Mouse (Mus musculus): ENCODE results near the gene Cyp1b1.

Gene Cyp1b1

DNA sequence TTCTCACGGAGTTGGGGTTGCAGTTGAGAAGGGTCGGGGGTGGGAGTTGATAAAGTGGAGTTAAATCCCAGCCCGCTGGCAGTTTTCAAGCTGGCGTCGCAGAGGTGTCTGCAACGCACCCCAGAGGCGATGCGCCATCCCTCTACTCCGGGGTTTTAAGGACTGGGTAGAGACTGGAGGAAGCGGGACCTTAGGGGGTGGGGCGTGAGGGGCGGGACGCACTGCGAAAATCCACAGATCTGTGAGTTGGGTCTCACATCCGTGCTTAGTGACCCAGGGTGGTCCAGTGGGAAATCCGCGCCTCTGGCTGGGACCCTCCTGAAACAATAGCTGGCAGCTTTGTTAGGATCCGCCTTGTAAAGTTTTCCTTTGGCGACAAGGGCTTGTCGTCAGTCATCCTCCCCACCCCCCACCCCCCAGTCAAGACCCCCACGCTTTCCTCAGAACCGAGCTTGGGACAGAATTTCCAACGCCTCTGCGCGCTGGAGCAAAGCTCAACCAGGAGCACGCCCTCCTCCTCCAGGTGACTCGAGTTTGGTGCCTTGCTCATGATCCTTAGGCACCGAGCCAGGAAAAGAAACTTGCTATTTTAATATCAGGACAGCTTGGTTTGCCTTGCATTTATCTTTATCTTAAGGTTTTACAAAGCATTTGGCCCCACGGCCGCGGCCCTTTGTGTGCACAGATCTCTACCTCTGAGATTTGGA lies at the start of gene Cyp1b1:
Gene Cyp1b1 (minus strand): TSS at position 131 of the 707 bp plus-strand sequence.
- DNase-seq: no peak

GRCm38 (mm10) chr17:79761841-79762240 lies 47.0 kb upstream of the Cyp1b1 start:
- no peak for DNase-seq

- no peak for DNase-seq
These were observed 39.0 kb upstream of the Cyp1b1 start for GRCm38 (mm10) chr17:79753831-79754230.

GRCm38 (mm10) chr17:79752836-79753235 lies 38.0 kb upstream of the Cyp1b1 start:
- no peak for DNase-seq

- no peak for DNase-seq
These were observed 36.9 kb upstream of the Cyp1b1 start for GRCm38 (mm10) chr17:79751661-79752191.

DNA sequence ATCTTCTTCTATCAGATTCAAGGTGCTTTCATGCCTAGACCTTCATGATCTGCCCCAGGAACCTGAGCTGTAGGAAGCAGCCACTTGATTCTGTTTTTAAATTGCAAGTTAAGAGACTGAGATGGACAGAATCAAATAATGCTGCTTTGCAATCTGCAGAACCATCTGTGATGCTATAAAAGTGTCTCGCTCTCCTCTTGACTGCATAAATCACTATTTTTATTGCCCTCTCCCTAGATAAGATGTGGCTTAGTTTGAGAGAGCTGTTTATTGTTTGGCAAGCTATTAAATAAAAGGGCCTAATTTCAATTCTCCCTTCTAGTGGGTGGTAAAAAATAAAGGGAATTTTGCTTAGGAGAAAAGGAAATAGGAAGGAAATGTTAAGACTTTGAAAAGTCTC lies 34.8 kb upstream of the Cyp1b1 start:
- no peak for DNase-seq

DNA sequence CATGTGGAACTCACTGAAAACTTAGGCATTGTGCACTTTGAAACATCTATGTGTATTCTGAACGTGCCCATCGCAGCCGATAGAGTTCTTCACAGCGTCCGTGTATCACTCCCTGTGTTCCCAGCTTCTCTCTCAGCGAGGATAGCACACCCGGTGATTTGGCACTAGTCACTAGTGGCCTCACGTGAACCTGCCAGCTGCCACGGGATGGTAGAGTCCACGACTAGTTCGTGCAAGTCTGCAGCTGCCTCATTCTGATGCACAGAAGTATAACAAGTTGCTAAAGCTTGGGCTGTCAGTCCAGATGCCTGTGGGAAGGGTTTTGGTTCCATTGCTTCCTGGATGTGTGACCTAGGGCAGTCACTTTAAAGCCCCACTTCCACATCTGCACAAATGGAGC lies 32.1 kb upstream of the Cyp1b1 start:
- no peak for DNase-seq

GRCm38 (mm10) chr17:79746146-79746591 lies 31.3 kb upstream of the Cyp1b1 start:
- no peak for DNase-seq

GRCm38 (mm10) chr17:79745051-79745731 lies 30.3 kb upstream of the Cyp1b1 start:
- no peak for DNase-seq

DNA sequence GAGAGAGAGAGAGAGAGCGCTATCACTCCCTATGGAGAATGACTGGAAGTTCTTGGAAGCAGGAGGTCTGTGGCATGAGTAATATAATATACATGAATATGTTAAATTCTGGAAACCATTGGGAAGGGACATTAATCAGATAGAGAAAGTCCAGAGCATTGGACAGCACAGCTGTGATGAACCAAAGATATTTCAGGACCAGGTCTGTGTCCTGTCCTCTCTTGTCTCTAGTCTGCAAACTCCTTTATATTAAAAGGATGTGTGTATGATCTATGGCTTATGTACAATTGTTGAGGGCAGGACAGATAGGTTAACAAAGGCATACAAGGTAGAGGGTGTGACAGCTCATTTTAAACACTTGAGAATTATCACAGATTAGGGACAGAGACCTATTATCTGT lies 28.6 kb upstream of the Cyp1b1 start:
- no peak for DNase-seq

GRCm38 (mm10) chr17:79742635-79743034 lies 27.8 kb upstream of the Cyp1b1 start:
- DNase-seq: no peak

DNA sequence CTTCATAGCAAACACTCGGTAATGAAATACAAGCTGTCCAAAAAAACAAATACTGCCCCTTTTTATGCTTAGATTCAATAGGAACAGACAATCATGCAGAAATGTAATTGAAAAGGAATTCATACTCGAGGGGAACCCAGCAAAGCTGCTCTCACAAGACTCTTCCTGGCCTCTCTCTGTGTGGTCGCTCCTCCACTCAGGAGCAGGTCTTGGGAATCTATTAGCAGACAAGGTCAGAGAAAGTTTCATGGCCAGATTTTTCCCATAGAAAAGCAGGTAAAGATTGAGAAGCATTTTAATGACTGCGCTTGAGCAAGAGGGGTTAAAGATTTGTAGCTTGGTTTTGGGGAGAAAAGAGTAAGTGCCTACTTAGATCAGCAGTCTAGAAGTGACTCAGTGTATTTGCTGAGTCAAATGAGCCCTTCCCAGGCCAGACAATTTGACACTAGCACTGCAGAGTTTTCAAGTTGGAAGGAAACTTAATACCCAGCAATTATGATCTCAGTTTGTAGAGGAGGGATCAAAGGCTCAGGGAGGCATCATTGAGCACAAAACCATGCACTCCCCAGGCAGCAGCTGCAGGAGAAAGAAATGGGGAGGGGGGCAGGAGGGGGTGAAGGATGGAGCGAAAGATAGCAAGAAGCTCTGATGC lies 24.1 kb upstream of the Cyp1b1 start:
- no peak for DNase-seq

DNA sequence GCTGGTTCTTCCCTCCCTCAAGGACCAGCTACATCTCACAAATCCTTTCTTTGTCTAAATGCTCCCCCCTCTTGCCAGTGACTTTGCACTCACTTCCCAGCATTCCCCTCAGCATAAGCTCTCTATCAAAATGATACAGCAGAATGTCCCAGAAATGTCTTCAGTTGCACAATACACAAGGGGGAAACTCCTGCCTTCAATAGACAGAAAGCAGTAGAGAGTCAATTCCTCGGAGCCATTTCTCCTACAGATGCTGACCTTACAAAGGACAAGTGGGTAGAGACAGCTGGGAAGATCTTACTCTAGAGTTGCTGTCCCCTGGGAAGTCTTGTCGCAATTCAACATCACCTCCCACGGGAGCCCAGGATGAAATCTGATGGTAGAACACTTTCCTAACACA lies 22.7 kb upstream of the Cyp1b1 start:
- no peak for DNase-seq

DNA sequence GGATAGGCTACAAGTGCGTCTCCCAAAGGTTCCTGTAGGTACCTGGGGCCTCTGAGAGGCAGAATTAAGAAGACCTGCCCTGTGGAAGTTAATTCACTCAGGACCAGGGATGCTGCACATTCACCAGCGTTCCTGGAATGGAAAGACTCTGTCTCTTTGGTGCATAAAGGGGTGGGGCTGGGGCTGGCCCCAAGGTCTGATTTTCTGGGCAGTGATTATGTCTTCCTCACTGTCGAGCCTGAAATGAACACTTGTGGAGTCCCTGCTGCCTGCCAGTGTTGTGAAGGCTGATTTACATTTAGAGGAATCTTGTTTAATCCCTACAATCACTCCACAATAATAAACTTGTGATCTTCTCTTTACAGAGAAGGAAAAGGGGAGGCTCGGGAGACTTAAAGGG lies 18.2 kb upstream of the Cyp1b1 start:
- DNase-seq: no peak

DNA sequence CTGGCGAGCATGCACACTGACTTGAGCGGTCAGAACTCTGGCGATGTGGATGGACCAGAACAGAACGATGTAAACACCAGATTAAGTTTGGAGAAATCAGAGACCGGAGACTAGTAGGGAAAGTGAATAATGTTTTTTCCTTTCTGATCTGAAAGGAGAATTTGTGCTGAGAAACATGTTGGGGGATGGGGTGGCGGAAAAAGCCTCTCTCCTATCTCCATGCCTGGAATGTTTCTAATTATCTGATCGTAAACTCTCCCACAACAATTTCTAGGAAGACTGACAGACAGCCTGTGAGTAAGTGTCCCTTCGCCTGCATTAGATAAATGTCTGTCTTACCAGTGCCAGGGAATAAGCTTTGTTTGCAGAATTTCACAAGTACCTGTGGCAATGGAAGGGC lies 16.1 kb upstream of the Cyp1b1 start:
- no peak for DNase-seq

DNA sequence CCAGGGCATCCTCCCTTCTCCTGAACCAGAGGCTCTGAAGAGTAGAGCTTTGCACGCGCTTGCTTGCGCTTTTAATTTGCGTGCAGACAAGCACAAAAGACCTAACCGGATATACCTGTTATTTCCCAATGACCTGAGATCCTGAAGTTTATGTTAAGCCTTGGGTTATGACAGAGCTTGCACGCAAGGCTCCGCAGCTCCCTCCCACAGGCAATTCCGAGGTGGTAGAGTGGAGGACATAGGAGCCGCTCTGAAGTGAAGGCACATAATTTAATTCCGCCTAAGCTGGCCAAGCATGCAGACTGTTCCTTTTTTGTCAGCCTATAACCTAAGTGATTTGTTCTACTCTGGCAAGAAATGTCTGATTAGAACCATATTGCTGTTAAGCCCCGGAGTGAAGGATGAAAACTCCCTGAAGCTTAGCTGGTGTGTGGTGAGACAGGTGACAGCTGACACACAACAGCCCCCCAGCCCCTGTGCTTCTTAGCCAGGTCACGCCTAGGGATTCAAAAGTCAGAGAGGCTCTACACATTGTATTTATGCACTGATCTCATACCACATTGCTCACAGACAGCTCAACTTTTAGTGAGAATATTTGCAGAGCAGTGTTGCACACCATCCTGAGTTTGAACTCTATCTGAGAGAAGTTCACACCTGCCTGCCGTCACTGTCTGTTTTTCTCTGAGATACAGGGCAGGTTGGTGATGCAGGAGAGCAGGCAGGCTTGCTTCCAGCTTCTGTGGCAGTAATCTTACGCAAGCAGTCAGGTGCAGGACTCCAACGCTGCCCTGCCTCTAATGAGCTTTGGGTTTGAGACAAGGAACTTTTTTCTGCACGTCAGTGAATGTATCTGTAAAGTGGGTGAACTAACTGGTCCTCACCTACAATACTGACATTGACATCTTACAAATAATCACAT lies 14.0 kb upstream of the Cyp1b1 start:
- no peak for DNase-seq

DNA sequence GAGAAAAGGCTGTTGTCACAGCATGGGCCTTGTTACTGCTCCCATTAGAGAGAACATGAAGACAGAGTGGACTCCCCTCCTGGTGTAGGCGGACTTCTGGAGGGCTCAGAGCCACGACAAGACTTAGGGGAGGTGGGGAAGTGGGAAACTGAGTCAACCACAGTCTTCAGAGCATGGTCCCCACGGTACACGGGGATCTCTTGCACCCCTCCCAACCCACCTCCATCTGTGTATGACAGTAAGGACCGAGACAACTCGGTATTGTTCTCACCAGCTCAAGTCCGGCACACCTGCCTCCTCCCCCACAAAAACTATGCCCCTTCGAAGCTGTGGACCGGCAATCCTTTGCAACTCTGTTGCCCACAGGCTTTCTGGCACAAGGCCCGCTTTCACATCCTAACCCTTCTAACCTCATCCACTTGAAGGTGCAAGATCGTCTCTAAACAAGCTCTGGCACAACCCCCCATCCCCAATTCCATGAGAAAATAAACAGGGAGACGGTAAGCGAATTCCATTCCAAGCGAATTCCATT lies 13.3 kb upstream of the Cyp1b1 start:
- no peak for DNase-seq

GRCm38 (mm10) chr17:79726613-79727012 lies 11.8 kb upstream of the Cyp1b1 start:
- DNase-seq: no peak

- DNase-seq: no peak
These were observed 5.8 kb upstream of the Cyp1b1 start for GRCm38 (mm10) chr17:79720681-79721080.

GRCm38 (mm10) chr17:79715649-79716143 lies 835 bp upstream of the Cyp1b1 start:
- peak; percentile 69 for DNase-seq

DNA sequence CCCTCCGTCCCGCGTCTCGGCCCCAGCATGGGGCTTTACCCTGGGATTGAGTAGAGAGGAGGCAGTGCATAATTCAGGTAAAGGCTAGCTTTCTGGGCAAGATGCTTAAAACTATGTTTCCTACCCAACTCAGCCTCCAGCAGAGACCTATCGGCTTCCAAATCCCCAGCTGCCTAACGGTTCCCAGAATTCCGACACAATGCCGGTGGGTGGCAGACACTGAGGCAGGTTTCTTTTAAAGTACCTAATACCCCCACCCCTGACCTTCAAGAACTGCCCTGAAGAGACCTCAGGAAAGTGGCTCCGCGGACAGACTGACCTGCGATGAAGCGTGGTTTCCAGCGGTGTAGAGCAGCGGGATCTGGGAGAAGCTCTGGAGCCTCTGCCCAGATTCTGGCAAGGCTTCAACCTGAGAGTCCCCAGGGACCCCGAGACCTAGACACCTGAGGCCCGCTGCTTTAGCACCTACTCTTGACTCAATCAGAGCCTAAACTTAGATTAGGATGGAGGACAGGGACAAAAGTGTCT lies 429 bp downstream of the Cyp1b1 start:
- DNase-seq: no peak

Data from layer of hippocampus, adult 9-11 months (tissue).